Mouse (Mus musculus): Measurements from ENCODE around the gene Crot.

DNA sequence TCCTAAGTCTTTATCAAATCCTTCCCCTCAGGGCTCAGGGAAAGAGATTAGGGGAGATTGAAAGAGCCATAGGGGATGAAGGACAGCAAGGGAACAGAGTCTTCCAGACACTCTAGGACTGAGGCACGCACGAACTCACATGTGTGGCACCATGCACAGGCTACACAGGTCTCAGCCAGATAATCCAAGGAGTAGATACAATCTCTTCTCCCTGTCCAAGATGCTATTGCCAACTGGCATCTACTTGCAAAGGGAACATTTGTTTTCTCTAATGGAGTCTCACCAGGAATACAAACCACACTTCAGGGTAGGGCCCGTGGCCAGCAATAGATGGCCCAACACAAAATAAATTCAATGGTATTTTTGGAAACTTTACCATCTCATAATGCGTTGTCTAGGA, 38.3 kb upstream of the Crot start:
- no peak for TF ChIP-seq TAL1 (IDR thresholded peaks at IDR 0.05; ENCODE audit: low read length)
- TF ChIP-seq GATA1 (IDR thresholded peaks at IDR 0.05; ENCODE audit: low read length) = no peak

Measured in erythroblast, embryonic 14.5 days (primary cell).